Mouse (Mus musculus): ENCODE results near the gene Phrf1.

Phrf1 gene

GRCm38 (mm10) chr7:141261480-141261879, 32.9 kb downstream of the Phrf1 start:
- no peak for DNase-seq

- no peak for DNase-seq
Observed at GRCm38 (mm10) chr7:141263640-141264039, 35.1 kb downstream of the Phrf1 start.

GRCm38 (mm10) chr7:141264041-141264700, 35.6 kb downstream of the Phrf1 start:
- DNase-seq, result no peak

- DNase-seq, result no peak
Observed at GRCm38 (mm10) chr7:141264761-141265410, 36.3 kb downstream of the Phrf1 start.

- no peak for DNase-seq
Observed at GRCm38 (mm10) chr7:141265411-141265738, 36.8 kb downstream of the Phrf1 start.

- DNase-seq, result no peak
Observed at GRCm38 (mm10) chr7:141265739-141266561, 37.4 kb downstream of the Phrf1 start, which contains the start of gene Irf7. Gene Irf7, minus strand, starts transcription at chr7:141266481.

GRCm38 (mm10) chr7:141268466-141269272, 40.1 kb downstream of the Phrf1 start:
- no peak for DNase-seq

GRCm38 (mm10) chr7:141269273-141269545, 40.6 kb downstream of the Phrf1 start:
- DNase-seq, result no peak

- DNase-seq, result no peak
Observed at GRCm38 (mm10) chr7:141270631-141271030, 42.0 kb downstream of the Phrf1 start.

- no peak for DNase-seq
Observed at GRCm38 (mm10) chr7:141275356-141275755, 46.8 kb downstream of the Phrf1 start.

GRCm38 (mm10) chr7:141276546-141276945, 48.0 kb downstream of the Phrf1 start, which contains the start of gene Cdhr5:
Gene Cdhr5, minus strand, starts transcription at chr7:141276786.
- no peak for DNase-seq

- DNase-seq, result no peak
Observed at GRCm38 (mm10) chr7:141277701-141278678, 49.4 kb downstream of the Phrf1 start.

GRCm38 (mm10) chr7:141278766-141279590, 50.4 kb downstream of the Phrf1 start, which contains the start of gene Sct:
Gene Sct, minus strand, starts transcription at chr7:141279133.
- no peak for DNase-seq

GRCm38 (mm10) chr7:141281442-141281841, 52.9 kb downstream of the Phrf1 start:
- DNase-seq, result no peak

- DNase-seq, result no peak
Observed at GRCm38 (mm10) chr7:141282756-141283155, 54.2 kb downstream of the Phrf1 start.

GRCm38 (mm10) chr7:141288042-141288441, 59.5 kb downstream of the Phrf1 start:
- no peak for DNase-seq

GRCm38 (mm10) chr7:141291921-141292582, 63.5 kb downstream of the Phrf1 start, which contains the start of gene Drd4:
Gene Drd4, plus strand, starts transcription at chr7:141292006.
- peak; percentile 34 for DNase-seq

GRCm38 (mm10) chr7:141292583-141293388, 64.2 kb downstream of the Phrf1 start:
- DNase-seq, result peak; percentile 30

- peak; percentile 25 for DNase-seq
Observed at GRCm38 (mm10) chr7:141293852-141294471, 65.4 kb downstream of the Phrf1 start.
